Mouse (Mus musculus) testis, adult 2 months (tissue): ENCODE data around the gene Vkorc1.

Experiments used
- CTCF ChIP-seq: fragments of 200-500 bp; IDR thresholded peaks from 2 replicates; pipeline ENCODE4 v1.5.1; 2012; ENCODE audit warnings: low read depth, mild to moderate bottlenecking, inconsistent platforms, low read length, moderate library complexity; ENCODE audit not compliant: control insufficient read depth, insufficient read depth, insufficient replicate concordance
- POLR2A ChIP-seq: fragments of 200-500 bp; IDR thresholded peaks from 2 replicates; pipeline ENCODE4 v1.6.1; 2012; ENCODE audit warnings: low read depth, mild to moderate bottlenecking, inconsistent platforms, low read length, moderate library complexity; ENCODE audit not compliant: control insufficient read depth

- no peak for TF ChIP-seq CTCF
- TF ChIP-seq POLR2A: no peak
These were observed 49.2 kb upstream of the Vkorc1 start for GRCm38 (mm10) chr7:127944614-127945013.
